Mouse (Mus musculus) hindbrain, embryonic 13.5 days (tissue): ENCODE measurements around the gene Gm44579. TPM values are rescaled to one million over a fixed set of nuclear protein-coding genes. Genes with fewer than 3 reads are reported as not detected.

Experiments used
- ATAC-seq: fragments of 200-750 bp; cut with Nextera tagmentation; 2 replicates; pipeline ENCODE4 v1.8.0; 2017; ENCODE audit warnings: moderate TSS enrichment; ENCODE audit not compliant: low FRiP score
- H3K27ac ChIP-seq: fragments of 300-500 bp; sonication (generic); 2 replicates; pipeline ENCODE4 v1.5.1; 2015; ENCODE audit warnings: inconsistent platforms, mild to moderate bottlenecking, moderate library complexity
- H3K27me3 ChIP-seq: fragments of 300-500 bp; sonication (generic); 2 replicates; pipeline ENCODE4 v1.6.1; 2015; ENCODE audit warnings: mild to moderate bottlenecking, inconsistent platforms
- H3K36me3 ChIP-seq: fragments of 300-500 bp; sonication (generic); 2 replicates; pipeline ENCODE4 v1.6.1; 2015; ENCODE audit warnings: mild to moderate bottlenecking, inconsistent platforms
- H3K4me1 ChIP-seq: fragments of 300-500 bp; sonication (generic); replicated peaks from 2 replicates; pipeline ENCODE4 v1.6.1; 2015; ENCODE audit warnings: inconsistent platforms
- H3K4me2 ChIP-seq: fragments of 300-500 bp; sonication (generic); 2 replicates; pipeline ENCODE4 v1.6.1; 2015; ENCODE audit warnings: inconsistent platforms, mild to moderate bottlenecking, moderate library complexity
- H3K4me3 ChIP-seq: fragments of 300-500 bp; sonication (generic); 2 replicates; pipeline ENCODE4 v1.5.1; 2015; ENCODE audit warnings: mild to moderate bottlenecking, inconsistent platforms
- H3K9ac ChIP-seq: fragments of 300-500 bp; sonication (generic); 2 replicates; pipeline ENCODE4 v1.6.1; 2015; ENCODE audit warnings: mild to moderate bottlenecking, inconsistent platforms
- H3K9me3 ChIP-seq: fragments of 300-500 bp; sonication (generic); 2 replicates; pipeline ENCODE4 v1.6.1; 2016; ENCODE audit warnings: inconsistent platforms
- WGBS: fragments of 180-500 bp; shearing (Covaris S2); methylation state at CpG from one replicate; pipeline ENCODE4 v1.1.7; 2015; 5-methylcytosine and 5-hydroxymethylcytosine counted together
- polyA plus RNA-seq: library from polyadenylated mRNA; unstranded; fragments of >200 nt; fragmentation: Nextera tagmentation; extraction: Ambion mirVana; gene quantifications from 2 replicates; pipeline ENCODE4 v1.2.1, GENCODE M21; 2015

The Gm44579 gene
- polyA plus RNA-seq, 1 experiment from 2014 or later, result not detected

DNA sequence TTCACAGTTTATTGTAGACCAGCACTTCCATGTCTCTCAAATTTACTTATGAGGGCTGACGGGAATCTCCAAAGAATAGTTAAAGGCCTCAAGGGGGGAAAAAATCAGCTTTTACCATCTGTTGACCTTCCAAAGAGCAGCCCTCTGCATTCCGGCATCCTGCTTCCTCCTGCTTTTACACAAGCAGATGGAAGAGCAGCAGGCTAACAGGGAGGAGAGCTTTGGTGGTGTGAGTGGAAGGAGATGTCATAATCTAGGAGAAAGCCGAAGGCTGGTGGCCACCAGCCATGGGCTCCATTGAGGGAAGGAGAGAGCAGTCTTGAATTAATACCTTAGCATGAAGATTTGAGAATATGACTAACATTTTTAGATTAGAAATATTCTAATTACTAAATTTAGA is 72.4 kb downstream of the Gm44579 start:
- Histone ChIP-seq H3K4me3 (no peak overlapping the region), H3K27me3 (no peaks in the 10 kb centered on the region), H3K9ac (no peak overlapping the region), H3K4me1 (peaks cover 16% of the 10 kb centered on the region), H3K9me3 (no peaks in the 10 kb centered on the region), H3K36me3 (no peaks in the 10 kb centered on the region), H3K4me2 (no peak overlapping the region), H3K27ac (no peak overlapping the region)
- no peak for ATAC-seq
- WGBS, result 79% methylated on average over 3 of the region's 3 CpGs

DNA sequence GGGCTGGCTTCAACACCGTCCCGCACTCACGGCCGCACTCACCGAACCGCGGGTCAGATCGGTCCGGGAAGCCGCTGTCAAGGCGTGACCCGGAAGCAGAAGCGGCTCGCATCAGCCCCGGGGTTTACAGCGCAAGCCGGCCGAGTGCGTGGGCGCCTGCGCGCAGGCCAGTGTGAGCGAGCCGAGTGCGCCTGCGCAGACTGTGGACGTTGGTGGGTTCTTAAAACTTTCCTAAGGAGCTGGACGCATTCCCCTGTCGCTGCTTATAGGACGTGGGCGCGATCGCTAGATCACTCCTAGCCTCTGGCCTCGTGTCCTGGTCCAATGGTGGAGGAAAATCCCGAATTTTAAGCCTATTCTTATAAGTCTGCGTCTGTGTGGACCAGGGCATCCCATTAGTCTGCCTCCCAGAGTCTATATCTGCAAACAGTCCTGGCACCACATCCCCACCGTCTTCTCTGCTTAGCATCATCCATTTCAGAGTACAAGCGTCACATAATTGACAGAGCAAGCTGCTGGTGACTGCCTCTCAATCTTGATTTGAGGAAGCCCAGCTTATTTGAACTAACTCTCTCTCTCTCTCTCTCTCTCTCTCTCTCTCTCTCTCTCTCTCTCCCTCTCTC is 75.1 kb downstream of the Gm44579 start:
- WGBS, result 1% methylated on average over 38 of the region's 38 CpGs
- H3K4me2 ChIP-seq, result peak overlapping the region; percentile 95

DNA sequence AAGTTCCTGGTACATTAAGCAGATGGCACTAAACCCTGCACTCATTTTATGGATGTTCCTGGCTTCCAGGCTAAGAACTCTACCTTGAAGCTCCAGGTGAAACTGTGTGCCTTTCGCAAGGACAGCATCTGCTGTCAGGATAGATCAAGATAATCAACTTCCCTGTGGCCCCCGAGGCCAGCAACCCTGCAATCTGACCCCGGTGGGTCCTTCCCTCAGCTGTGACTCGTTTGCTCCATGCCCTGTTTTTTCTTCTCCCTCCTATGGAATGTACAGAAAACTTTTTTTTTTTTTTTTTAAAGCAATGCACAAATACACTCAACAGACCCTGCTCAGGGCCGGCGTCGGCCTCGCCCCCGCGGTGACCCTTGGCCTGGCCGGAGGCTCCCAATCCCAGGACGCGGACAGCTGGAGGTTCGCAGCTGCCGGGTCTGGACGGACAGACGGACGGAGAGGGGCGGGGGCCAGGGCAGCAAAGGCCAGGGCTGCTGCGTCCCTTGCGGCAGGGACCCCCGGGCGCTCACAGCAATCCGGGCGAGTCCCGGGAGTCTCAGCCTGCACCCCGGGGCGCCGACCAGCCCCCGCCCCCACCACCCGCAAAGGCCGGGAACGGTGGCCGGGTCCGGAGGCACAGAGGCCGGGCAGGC is 75.8 kb downstream of the Gm44579 start:
- peaks cover 23% of the 10 kb centered on the region for H3K36me3 ChIP-seq
- no peaks in the 10 kb centered on the region for H3K27me3 ChIP-seq
- H3K4me2 ChIP-seq, result peak overlapping the region; percentile 95
- peaks cover 16% of the 10 kb centered on the region for H3K4me1 ChIP-seq
- ATAC-seq, result peak; percentile 29
- peak overlapping the region; percentile 99 for H3K4me3 ChIP-seq
- 1% methylated on average over 36 of the region's 36 CpGs for WGBS
- H3K9me3 ChIP-seq, result no peaks in the 10 kb centered on the region
- peak overlapping the region; percentile 96 for H3K9ac ChIP-seq
- H3K27ac ChIP-seq, result peak overlapping the region; percentile 87

More for the DNA sequence above, 75.1 kb downstream of the Gm44579 start:
- H3K36me3 ChIP-seq, result peaks cover 17% of the 10 kb centered on the region
- ATAC-seq, result peak; percentile 97
- no peaks in the 10 kb centered on the region for H3K27me3 ChIP-seq
- no peaks in the 10 kb centered on the region for H3K9me3 ChIP-seq
- H3K4me1 ChIP-seq, result peaks cover 16% of the 10 kb centered on the region
- H3K27ac ChIP-seq, result peak overlapping the region; percentile 87
- H3K9ac ChIP-seq, result peak overlapping the region; percentile 96
- peak overlapping the region; percentile 99 for H3K4me3 ChIP-seq

DNA sequence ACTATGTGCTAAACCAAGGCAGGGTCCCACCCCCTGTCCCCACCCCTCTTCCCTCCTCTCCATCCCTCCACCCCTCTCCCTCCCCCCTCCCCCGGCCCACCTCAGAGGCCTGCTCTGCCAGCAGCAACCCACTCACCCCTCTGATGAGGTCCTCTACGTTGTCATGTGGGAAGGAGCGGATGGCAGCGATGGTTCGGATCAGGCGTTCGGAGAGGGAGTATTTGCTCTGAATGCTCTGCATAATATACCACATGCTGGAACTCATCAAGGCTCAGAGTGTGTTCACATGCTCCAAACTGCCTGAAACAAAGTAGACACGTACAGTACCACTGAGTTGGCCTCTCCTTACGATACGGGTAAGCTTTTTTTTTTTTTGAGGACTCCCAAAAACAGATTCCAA is 78.3 kb downstream of the Gm44579 start:
- H3K4me2 ChIP-seq, result no peak overlapping the region
- H3K36me3 ChIP-seq, result peaks cover 45% of the 10 kb centered on the region
- H3K27me3 ChIP-seq, result no peaks in the 10 kb centered on the region
- no peak for ATAC-seq
- H3K4me3 ChIP-seq, result no peak overlapping the region
- peaks cover 16% of the 10 kb centered on the region for H3K4me1 ChIP-seq
- H3K9me3 ChIP-seq, result no peaks in the 10 kb centered on the region
- no peak overlapping the region for H3K27ac ChIP-seq
- H3K9ac ChIP-seq, result no peak overlapping the region
- 82% methylated on average over 10 of the region's 10 CpGs for WGBS

DNA sequence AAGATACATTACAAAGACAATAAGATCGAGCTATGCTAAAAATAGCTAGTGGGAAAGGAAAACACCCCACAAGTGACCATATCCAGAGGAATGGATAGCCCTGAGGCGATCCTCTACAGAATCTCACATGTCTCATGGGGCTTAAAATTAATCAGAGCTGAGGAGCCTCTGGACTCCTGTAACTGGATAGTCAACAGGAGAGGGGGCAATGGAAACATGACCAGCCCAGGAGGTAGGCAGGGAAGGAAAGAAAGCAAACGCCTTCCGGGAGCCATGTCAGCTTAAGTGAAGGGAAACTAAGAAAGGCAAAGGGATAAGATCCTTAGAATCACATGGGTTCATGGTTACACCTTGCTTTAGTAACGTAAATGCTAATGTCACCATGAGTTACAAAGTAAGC is 80.0 kb downstream of the Gm44579 start:
- peaks cover 62% of the 10 kb centered on the region for H3K36me3 ChIP-seq

DNA sequence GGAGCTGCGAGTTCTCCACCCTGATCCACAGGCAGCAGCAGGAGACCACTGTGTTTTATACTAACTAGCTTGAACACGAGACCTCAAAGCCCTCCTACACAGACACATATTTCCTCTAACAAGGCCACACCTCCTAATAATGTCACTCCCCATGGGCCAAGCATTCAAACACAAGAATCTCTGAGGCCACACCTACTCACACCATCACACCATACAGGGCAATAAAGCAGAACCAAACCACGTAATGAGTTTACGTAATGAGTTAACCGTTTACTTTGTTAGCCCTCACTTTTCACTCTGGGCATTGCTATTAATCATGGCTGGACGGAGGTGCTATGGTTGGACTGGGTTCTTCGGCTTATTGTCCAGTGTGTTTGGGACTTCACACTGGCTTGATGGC is 81.0 kb downstream of the Gm44579 start:
- WGBS, result 82% methylated on average over 7 of the region's 7 CpGs

More for the DNA sequence above, 80.0 kb downstream of the Gm44579 start:
- Histone ChIP-seq H3K4me2 (no peak overlapping the region), H3K4me3 (no peak overlapping the region), H3K27ac (no peak overlapping the region), H3K4me1 (peaks cover 12% of the 10 kb centered on the region), H3K27me3 (no peaks in the 10 kb centered on the region), H3K9ac (no peak overlapping the region), H3K9me3 (no peaks in the 10 kb centered on the region)
- WGBS, result 93% methylated on average over 5 of the region's 5 CpGs
- ATAC-seq, result no peak

DNA sequence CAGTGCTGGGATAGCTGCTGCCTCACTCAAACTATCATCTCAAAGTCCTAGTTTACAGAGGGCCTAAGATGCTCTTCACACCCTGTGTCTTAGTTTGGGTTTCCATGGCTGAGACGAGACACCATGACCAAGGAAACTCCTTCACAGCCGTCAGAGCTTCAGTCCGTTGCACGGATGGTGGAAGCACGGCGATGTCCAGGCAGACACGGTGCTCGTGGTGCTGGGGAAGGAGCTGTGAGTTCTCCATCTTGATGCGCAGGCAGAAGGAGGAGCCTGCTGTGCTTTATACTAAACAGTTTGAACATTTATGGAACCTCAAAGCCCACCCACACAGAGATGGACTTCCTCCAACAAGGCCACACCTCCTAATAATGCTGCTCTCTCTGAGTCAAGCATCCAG is 83.9 kb downstream of the Gm44579 start:
- ATAC-seq, result no peak
- Histone ChIP-seq H3K4me2 (no peak overlapping the region), H3K4me1 (no peaks in the 10 kb centered on the region), H3K27ac (no peak overlapping the region), H3K4me3 (no peak overlapping the region), H3K27me3 (no peaks in the 10 kb centered on the region), H3K9me3 (no peaks in the 10 kb centered on the region), H3K9ac (no peak overlapping the region), H3K36me3 (peaks cover 94% of the 10 kb centered on the region)
- 94% methylated on average over 9 of the region's 9 CpGs for WGBS

More for the DNA sequence above, 81.0 kb downstream of the Gm44579 start:
- Histone ChIP-seq H3K36me3 (peaks cover 72% of the 10 kb centered on the region), H3K9ac (no peak overlapping the region), H3K4me3 (no peak overlapping the region), H3K9me3 (no peaks in the 10 kb centered on the region), H3K27ac (no peak overlapping the region), H3K27me3 (no peaks in the 10 kb centered on the region), H3K4me2 (no peak overlapping the region), H3K4me1 (peaks cover 8% of the 10 kb centered on the region)
- no peak for ATAC-seq

Other genes starting within 250 kb of the Gm44579 start
- gene Col2a1, start 216.3 kb downstream of the Gm44579 start, polyA plus RNA-seq, result 53.5 and 69.4 TPM in 2 replicates
- gene Pfkm, start 128.4 kb downstream of the Gm44579 start, polyA plus RNA-seq, result 70.1 and 70.2 TPM in 2 replicates
- 23.3 and 24.7 TPM in 2 replicates for gene Senp1, start 127.2 kb downstream of the Gm44579 start, polyA plus RNA-seq
- 52.9 and 59.4 TPM in 2 replicates for gene Asb8, start 55.4 kb downstream of the Gm44579 start, polyA plus RNA-seq
- gene Ccdc184, start 53.8 kb downstream of the Gm44579 start, polyA plus RNA-seq, result 55.6 and 59.6 TPM in 2 replicates
- gene Olfr288, start 25.4 kb downstream of the Gm44579 start, polyA plus RNA-seq, result not detected in 2 replicates
- gene Olfr287, start 79 bp upstream of the Gm44579 start, polyA plus RNA-seq, result not detected in 2 replicates
- gene Olfr286, start 13.5 kb upstream of the Gm44579 start, polyA plus RNA-seq, result not detected in 2 replicates
- not detected in 2 replicates for gene H1fnt, start 36.3 kb upstream of the Gm44579 start, polyA plus RNA-seq
- 5.9 and 7.3 TPM in 2 replicates for gene Zfp641, start 75.2 kb upstream of the Gm44579 start, polyA plus RNA-seq
- gene Olfr285, start 96.4 kb upstream of the Gm44579 start, polyA plus RNA-seq, result not detected in 2 replicates
- gene Olfr284, start 120.0 kb upstream of the Gm44579 start, polyA plus RNA-seq, result not detected in 2 replicates
- not detected in 2 replicates for gene Olfr283, start 160.0 kb upstream of the Gm44579 start, polyA plus RNA-seq
- gene Olfr282, start 210.2 kb upstream of the Gm44579 start, polyA plus RNA-seq, result not detected in 2 replicates
- not detected in 2 replicates for gene Olfr281, start 231.6 kb upstream of the Gm44579 start, polyA plus RNA-seq
- gene OR5BS1P, start 248.9 kb upstream of the Gm44579 start, polyA plus RNA-seq, result not detected in 2 replicates